Mouse (Mus musculus) spleen, adult 2 months (tissue): ENCODE data around the gene Hdgf.

Experiments
- CTCF ChIP-seq: fragments of 200-500 bp; IDR thresholded peaks from 2 replicates; pipeline ENCODE4 v1.5.1; 2011; ENCODE audit warnings: mild to moderate bottlenecking, inconsistent platforms; ENCODE audit not compliant: insufficient read depth, insufficient read length, insufficient replicate concordance; ENCODE audit errors: extremely low read depth
- POLR2A ChIP-seq: fragments of 200-500 bp; IDR thresholded peaks from 2 replicates; pipeline ENCODE4 v1.6.1; 2011; ENCODE audit warnings: low read depth, low read length, inconsistent platforms

DNA sequence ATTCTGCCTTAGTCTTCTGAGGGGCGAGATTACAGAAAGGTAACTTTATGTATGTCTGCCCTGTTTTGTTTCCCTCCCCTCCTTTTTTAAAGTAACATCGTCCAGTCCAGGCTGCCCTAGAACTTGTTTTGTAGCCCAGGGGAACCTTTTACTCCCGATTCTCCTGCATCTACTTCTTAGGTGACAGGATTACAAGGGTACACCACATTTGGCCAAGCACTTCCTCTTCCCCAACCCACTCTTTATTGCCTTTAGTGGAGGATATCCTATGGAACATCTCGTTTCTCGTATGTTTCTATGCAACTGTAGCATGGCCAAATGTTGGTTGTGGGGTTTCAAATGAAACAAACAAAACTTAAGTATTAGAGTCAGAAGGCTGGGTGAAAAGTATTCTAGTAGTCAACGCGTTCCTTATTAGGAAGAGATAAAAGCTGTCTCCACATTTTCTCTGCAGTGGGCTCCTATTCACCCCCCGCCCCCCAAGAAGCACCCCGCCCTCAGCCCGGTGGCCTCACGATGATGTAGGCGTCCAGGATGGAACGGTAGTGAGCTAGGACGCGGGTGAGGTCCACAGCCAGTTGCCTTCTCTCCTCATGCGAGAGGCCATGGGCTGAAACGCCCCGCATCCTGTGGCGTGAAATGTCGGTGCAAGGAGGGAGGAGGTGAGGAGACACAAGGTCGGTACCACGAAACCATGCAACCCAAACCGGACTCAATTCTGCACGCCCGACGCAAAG lies 23.4 kb downstream of the Hdgf start:
- TF ChIP-seq POLR2A, result no peak
- no peak for TF ChIP-seq CTCF
